Comparison of ENCODE assay signal across 22 mouse cellular contexts in genomic region chr9:34877186-34877585, GRCm38 (mm10).
DNase-seq lines count a peak whose midpoint lies in the region; ATAC-seq lines count a peak whose summit lies in the region.
"Had no signal": no experiment of that assay in that cellular context is flagged by ENCODE, and none has a peak within 500 bp of the region (broad histone marks: within the 10 kb centered on the region; RNA-seq: fewer than 3 reads in every experiment).

No protein-coding gene starts in this region.

- H3K4me1 ChIP-seq in forebrain, embryonic 13.5 days = peaks cover 11% of the 10 kb centered on the region; the same call in 1 of the 2 replicates
- peaks cover 17% of the 10 kb centered on the region for H3K4me1 ChIP-seq in forebrain, embryonic 12.5 days
- H3K4me1 ChIP-seq in limb, embryonic 13.5 days = 0 out of 2 replicates have a peak, but pooled peaks cover 13% of the 10 kb centered on the region
- H3K4me1 ChIP-seq in limb, embryonic 10.5 days = peaks cover 10% of the 10 kb centered on the region
- H3K4me1 ChIP-seq in midbrain, embryonic 11.5 days (ENCODE audit: control insufficient read depth, insufficient read depth, low read length) = peaks cover 6% of the 10 kb centered on the region
- H3K4me1 ChIP-seq in midbrain, embryonic 13.5 days (replicated peaks) = peaks cover 20% of the 10 kb centered on the region
- H3K4me1 ChIP-seq in limb, embryonic 15.5 days = no peaks in the 10 kb centered on the region
- H3K4me1 ChIP-seq: heart, embryonic 13.5 days had no signal

- H3K27me3 ChIP-seq in forebrain, embryonic 13.5 days = 0 out of 2 replicates have a peak, but pooled peaks cover 7% of the 10 kb centered on the region
- H3K27me3 ChIP-seq in forebrain, embryonic 12.5 days = peaks cover 15% of the 10 kb centered on the region
- no peaks in the 10 kb centered on the region for H3K27me3 ChIP-seq in limb, embryonic 13.5 days
- no peaks in the 10 kb centered on the region for H3K27me3 ChIP-seq in limb, embryonic 10.5 days (ENCODE audit: low read depth, poor library complexity, severe bottlenecking)
- no peaks in the 10 kb centered on the region; the same call in 1 of the 2 replicates for H3K27me3 ChIP-seq in midbrain, embryonic 11.5 days (ENCODE audit: control insufficient read depth, insufficient read depth, low read length)
- no peaks in the 10 kb centered on the region; the same call in 1 of the 2 replicates for H3K27me3 ChIP-seq in midbrain, embryonic 13.5 days
- no peaks in the 10 kb centered on the region for H3K27me3 ChIP-seq in limb, embryonic 15.5 days
- H3K27me3 ChIP-seq: forebrain, embryonic 15.5 days; heart, embryonic 13.5 days had no signal

- no peaks in the 10 kb centered on the region for H3K9me3 ChIP-seq in forebrain, embryonic 13.5 days (replicated peaks)
- H3K9me3 ChIP-seq in forebrain, embryonic 12.5 days = no peaks in the 10 kb centered on the region
- no peaks in the 10 kb centered on the region for H3K9me3 ChIP-seq in limb, embryonic 13.5 days
- H3K9me3 ChIP-seq in limb, embryonic 10.5 days (replicated peaks) = no peaks in the 10 kb centered on the region
- H3K9me3 ChIP-seq in midbrain, embryonic 11.5 days (ENCODE audit: control insufficient read depth, low read length) = no peaks in the 10 kb centered on the region
- H3K9me3 ChIP-seq in midbrain, embryonic 13.5 days = no peaks in the 10 kb centered on the region
- no peaks in the 10 kb centered on the region for H3K9me3 ChIP-seq in limb, embryonic 15.5 days
- H3K9me3 ChIP-seq: embryonic facial prominence, embryonic 13.5 days; forebrain, embryonic 10.5 days; forebrain, embryonic 15.5 days; heart, embryonic 10.5 days; heart, embryonic 13.5 days; hindbrain, embryonic 10.5 days had no signal

- DNase-seq in limb, embryonic 10.5 days (ENCODE audit: low spot score) = no peak
- DNase-seq in midbrain, embryonic 11.5 days (ENCODE audit: low spot score, missing footprints) = peak; percentile 68
- DNase-seq in spleen, adult 18-20 months = no peak
- DNase-seq: adrenal gland, adult 2 months; adrenal gland, postnatal 14 days; gastrocnemius, postnatal 10 days; gastrocnemius, postnatal 36 days; heart, adult 2 months; heart, postnatal 36 days had no signal

- 74% methylated on average over 3 of the region's 3 CpGs for WGBS in forebrain, embryonic 13.5 days
- WGBS in forebrain, embryonic 12.5 days = 76% methylated on average over 3 of the region's 3 CpGs
- WGBS in limb, embryonic 13.5 days = 31% methylated on average over 3 of the region's 3 CpGs
- WGBS in limb, embryonic 10.5 days = 85% methylated on average over 3 of the region's 3 CpGs
- 72% methylated on average over 3 of the region's 3 CpGs for WGBS in midbrain, embryonic 11.5 days
- WGBS in midbrain, embryonic 13.5 days = 73% methylated on average over 3 of the region's 3 CpGs
- 34% methylated on average over 3 of the region's 3 CpGs for WGBS in limb, embryonic 15.5 days

- H3K36me3 ChIP-seq in forebrain, embryonic 13.5 days (ENCODE audit: poor library complexity, severe bottlenecking) = no peaks in the 10 kb centered on the region
- no peaks in the 10 kb centered on the region for H3K36me3 ChIP-seq in forebrain, embryonic 12.5 days (replicated peaks)
- H3K36me3 ChIP-seq in limb, embryonic 13.5 days = no peaks in the 10 kb centered on the region
- H3K36me3 ChIP-seq in limb, embryonic 10.5 days = no peaks in the 10 kb centered on the region
- no peaks in the 10 kb centered on the region for H3K36me3 ChIP-seq in midbrain, embryonic 11.5 days (ENCODE audit: control insufficient read depth, insufficient read depth, low read length)
- H3K36me3 ChIP-seq in midbrain, embryonic 13.5 days = no peaks in the 10 kb centered on the region
- no peaks in the 10 kb centered on the region for H3K36me3 ChIP-seq in limb, embryonic 15.5 days
- H3K36me3 ChIP-seq: embryonic facial prominence, embryonic 13.5 days; forebrain, embryonic 10.5 days; forebrain, embryonic 15.5 days; heart, embryonic 10.5 days; heart, embryonic 13.5 days; hindbrain, embryonic 10.5 days had no signal

- 0 out of 2 replicates have a peak, but pooled peaks have one; percentile 19 for ATAC-seq in forebrain, embryonic 13.5 days
- no peak for ATAC-seq in forebrain, embryonic 12.5 days (ENCODE audit: low FRiP score)
- ATAC-seq in limb, embryonic 13.5 days (ENCODE audit: low FRiP score, low read depth) = peak; percentile 28; the same call in 1 of the 2 replicates
- ATAC-seq in midbrain, embryonic 11.5 days (ENCODE audit: low FRiP score) = no peak
- no peak for ATAC-seq in midbrain, embryonic 13.5 days
- ATAC-seq in limb, embryonic 15.5 days (ENCODE audit: insufficient number of reproducible peaks, low FRiP score, low TSS enrichment, low read depth) = peak; percentile 64; the same call in 1 of the 2 replicates
- ATAC-seq: CD4-positive, CD25-positive, alpha-beta regulatory T cell, adult 4 months; forebrain, embryonic 15.5 days had no signal

- no peak overlapping the region for H3K27ac ChIP-seq in forebrain, embryonic 13.5 days
- no peak overlapping the region for H3K27ac ChIP-seq in forebrain, embryonic 12.5 days
- H3K27ac ChIP-seq in limb, embryonic 13.5 days = no peak overlapping the region
- H3K27ac ChIP-seq in limb, embryonic 10.5 days = no peak overlapping the region
- no peak overlapping the region for H3K27ac ChIP-seq in midbrain, embryonic 11.5 days (ENCODE audit: low read depth, low read length)
- H3K27ac ChIP-seq in midbrain, embryonic 13.5 days = no peak overlapping the region
- H3K27ac ChIP-seq in limb, embryonic 15.5 days = no peak overlapping the region
- H3K27ac ChIP-seq: embryonic facial prominence, embryonic 13.5 days; forebrain, embryonic 10.5 days; forebrain, embryonic 15.5 days; heart, adult 2 months; heart, embryonic 10.5 days; heart, embryonic 13.5 days; hindbrain, embryonic 14.5 days had no signal

- no peak overlapping the region for H3K4me3 ChIP-seq in forebrain, embryonic 13.5 days
- H3K4me3 ChIP-seq in forebrain, embryonic 12.5 days (replicated peaks) = no peak overlapping the region
- H3K4me3 ChIP-seq in limb, embryonic 13.5 days = no peak overlapping the region
- H3K4me3 ChIP-seq in limb, embryonic 10.5 days = no peak overlapping the region
- H3K4me3 ChIP-seq in midbrain, embryonic 11.5 days (ENCODE audit: low read depth, low read length) = no peak overlapping the region
- no peak overlapping the region for H3K4me3 ChIP-seq in midbrain, embryonic 13.5 days (replicated peaks)
- no peak overlapping the region for H3K4me3 ChIP-seq in limb, embryonic 15.5 days
- H3K4me3 ChIP-seq: embryonic facial prominence, embryonic 13.5 days; forebrain, embryonic 10.5 days; forebrain, embryonic 15.5 days; heart, adult 2 months; heart, embryonic 10.5 days; heart, embryonic 13.5 days; hindbrain, embryonic 10.5 days had no signal

- H3K9ac ChIP-seq in forebrain, embryonic 13.5 days = no peak overlapping the region
- no peak overlapping the region for H3K9ac ChIP-seq in forebrain, embryonic 12.5 days
- no peak overlapping the region for H3K9ac ChIP-seq in limb, embryonic 13.5 days
- H3K9ac ChIP-seq in midbrain, embryonic 11.5 days (ENCODE audit: low read length) = no peak overlapping the region
- no peak overlapping the region for H3K9ac ChIP-seq in midbrain, embryonic 13.5 days (replicated peaks)
- no peak overlapping the region for H3K9ac ChIP-seq in limb, embryonic 15.5 days
- H3K9ac ChIP-seq: embryonic facial prominence, embryonic 13.5 days; forebrain, embryonic 15.5 days; heart, embryonic 13.5 days; hindbrain, embryonic 14.5 days had no signal

- no peak overlapping the region for H3K4me2 ChIP-seq in forebrain, embryonic 13.5 days
- H3K4me2 ChIP-seq in forebrain, embryonic 12.5 days = no peak overlapping the region
- no peak overlapping the region for H3K4me2 ChIP-seq in limb, embryonic 13.5 days (replicated peaks)
- H3K4me2 ChIP-seq in midbrain, embryonic 11.5 days = no peak overlapping the region
- H3K4me2 ChIP-seq in midbrain, embryonic 13.5 days (replicated peaks) = no peak overlapping the region
- H3K4me2 ChIP-seq in limb, embryonic 15.5 days = no peak overlapping the region
- H3K4me2 ChIP-seq: embryonic facial prominence, embryonic 13.5 days; forebrain, embryonic 15.5 days; heart, embryonic 13.5 days; hindbrain, embryonic 14.5 days had no signal

Comparison
In these comparisons a context has a peak if more than half of its experiments do, and no peak if none do; other contexts are left out.
1. ATAC-seq: peak in forebrain, embryonic 13.5 days (single experiment), limb, embryonic 13.5 days (single experiment) and limb, embryonic 15.5 days (single experiment); none in forebrain, embryonic 12.5 days (single experiment), midbrain, embryonic 11.5 days (single experiment) and midbrain, embryonic 13.5 days (single experiment).